Mouse (Mus musculus) midbrain, embryonic 13.5 days (tissue): ENCODE data around the gene Setd4. TPM values are rescaled to one million over a fixed set of nuclear protein-coding genes. Genes with fewer than 3 reads are reported as not detected.
"Not testable (repeated sequence)": the region's sequence is repeated elsewhere in the genome, so short reads cannot be mapped to it uniquely, and the experiment has no call there.

Experiments used
- ATAC-seq: fragments of 200-750 bp; cut with Nextera tagmentation; 2 replicates; pipeline ENCODE4 v1.8.0; 2017; ENCODE audit warnings: mild to moderate bottlenecking, moderate TSS enrichment, moderate library complexity
- H3K27ac ChIP-seq: fragments of 300-500 bp; sonication (generic); 2 replicates; pipeline ENCODE4 v1.5.1; 2015; ENCODE audit warnings: inconsistent platforms, mild to moderate bottlenecking, moderate library complexity
- H3K27me3 ChIP-seq: fragments of 300-500 bp; sonication (generic); 2 replicates; pipeline ENCODE4 v1.6.1; 2015; ENCODE audit warnings: mild to moderate bottlenecking, inconsistent platforms
- H3K36me3 ChIP-seq: fragments of 300-500 bp; sonication (generic); 2 replicates; pipeline ENCODE4 v1.6.1; 2015; ENCODE audit warnings: mild to moderate bottlenecking, inconsistent platforms
- H3K4me1 ChIP-seq: fragments of 300-500 bp; sonication (generic); replicated peaks from 2 replicates; pipeline ENCODE4 v1.6.1; 2015; ENCODE audit warnings: inconsistent platforms
- H3K4me2 ChIP-seq: fragments of 300-500 bp; sonication (generic); replicated peaks from 2 replicates; pipeline ENCODE4 v1.6.1; 2015; ENCODE audit warnings: moderate library complexity, mild to moderate bottlenecking, inconsistent platforms
- H3K4me3 ChIP-seq: fragments of 300-500 bp; sonication (generic); replicated peaks from 2 replicates; pipeline ENCODE4 v1.5.1; 2015; ENCODE audit warnings: mild to moderate bottlenecking, inconsistent platforms
- H3K9ac ChIP-seq: fragments of 300-500 bp; sonication (generic); replicated peaks from 2 replicates; pipeline ENCODE4 v1.6.1; 2015; ENCODE audit warnings: mild to moderate bottlenecking, inconsistent platforms
- H3K9me3 ChIP-seq: fragments of 300-500 bp; sonication (generic); 2 replicates; pipeline ENCODE4 v1.6.1; 2016; ENCODE audit warnings: mild to moderate bottlenecking, inconsistent platforms
- WGBS: fragments of 180-500 bp; shearing (Covaris S2); methylation state at CpG from one replicate; pipeline ENCODE4 v1.1.7; 2015; 5-methylcytosine and 5-hydroxymethylcytosine counted together
- polyA plus RNA-seq: library from polyadenylated mRNA; unstranded; fragments of >200 nt; fragmentation: Nextera tagmentation; extraction: Ambion mirVana; gene quantifications from 2 replicates; pipeline ENCODE4 v1.2.1, GENCODE M21; 2015

Gene Setd4
- 15.2 and 16.4 TPM in 2 replicates for polyA plus RNA-seq

DNA sequence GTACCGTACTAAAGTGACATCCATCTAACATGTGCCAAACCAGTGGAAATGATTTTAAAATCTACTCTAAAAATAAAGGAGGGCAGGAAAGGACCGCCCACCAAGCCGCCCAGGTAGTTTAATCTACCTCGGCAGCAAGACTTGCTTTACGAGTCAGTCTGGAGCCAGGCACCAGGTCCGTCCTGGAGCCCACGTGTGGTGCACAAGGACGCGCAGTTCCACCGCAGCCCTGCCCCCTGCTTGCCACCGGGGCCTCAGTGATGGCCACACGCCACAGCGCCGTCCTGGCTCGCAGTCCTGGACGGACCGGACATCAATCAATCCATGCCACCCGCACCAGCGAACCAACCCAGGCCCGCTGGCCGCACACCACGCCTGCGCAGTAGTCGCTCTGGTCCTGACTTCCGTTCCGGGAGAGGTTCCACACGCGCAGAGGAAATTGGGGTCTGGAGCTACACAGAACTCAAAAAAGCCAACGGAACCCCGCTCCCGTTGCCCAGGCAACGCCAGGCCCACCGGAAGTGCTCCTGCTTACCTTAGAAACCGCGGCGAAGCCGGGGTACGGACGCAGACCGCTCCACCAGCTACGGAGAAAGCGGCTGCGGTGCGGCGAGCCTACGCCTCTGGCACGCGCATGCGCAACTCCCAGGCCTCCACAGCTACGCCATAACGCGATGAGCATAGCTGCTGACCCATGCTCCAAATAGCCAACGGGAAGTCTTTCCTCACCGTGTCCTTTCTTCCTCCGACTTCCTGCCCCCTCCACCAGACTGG, at the start of gene Setd4:
Gene Setd4 (minus strand): TSS at position 625 of the 774 bp plus-strand sequence.
- H3K9ac ChIP-seq: peak within 1 kb of the TSS; percentile 64
- H3K27me3 ChIP-seq: 0 out of 2 replicates have a peak, but pooled peaks cover 5% of the 10 kb centered on the region
- peak; percentile 91 for ATAC-seq
- peaks cover 4% of the 10 kb centered on the region for H3K36me3 ChIP-seq
- peak within 1 kb of the TSS; percentile 49 for H3K4me3 ChIP-seq
- WGBS: 2% methylated on average over 55 of the region's 55 CpGs
- H3K27ac ChIP-seq: peak within 1 kb of the TSS; percentile 93
- peak within 1 kb of the TSS; percentile 73 for H3K4me2 ChIP-seq
- no peaks in the 10 kb centered on the region for H3K9me3 ChIP-seq
- peaks cover 24% of the 10 kb centered on the region for H3K4me1 ChIP-seq

DNA sequence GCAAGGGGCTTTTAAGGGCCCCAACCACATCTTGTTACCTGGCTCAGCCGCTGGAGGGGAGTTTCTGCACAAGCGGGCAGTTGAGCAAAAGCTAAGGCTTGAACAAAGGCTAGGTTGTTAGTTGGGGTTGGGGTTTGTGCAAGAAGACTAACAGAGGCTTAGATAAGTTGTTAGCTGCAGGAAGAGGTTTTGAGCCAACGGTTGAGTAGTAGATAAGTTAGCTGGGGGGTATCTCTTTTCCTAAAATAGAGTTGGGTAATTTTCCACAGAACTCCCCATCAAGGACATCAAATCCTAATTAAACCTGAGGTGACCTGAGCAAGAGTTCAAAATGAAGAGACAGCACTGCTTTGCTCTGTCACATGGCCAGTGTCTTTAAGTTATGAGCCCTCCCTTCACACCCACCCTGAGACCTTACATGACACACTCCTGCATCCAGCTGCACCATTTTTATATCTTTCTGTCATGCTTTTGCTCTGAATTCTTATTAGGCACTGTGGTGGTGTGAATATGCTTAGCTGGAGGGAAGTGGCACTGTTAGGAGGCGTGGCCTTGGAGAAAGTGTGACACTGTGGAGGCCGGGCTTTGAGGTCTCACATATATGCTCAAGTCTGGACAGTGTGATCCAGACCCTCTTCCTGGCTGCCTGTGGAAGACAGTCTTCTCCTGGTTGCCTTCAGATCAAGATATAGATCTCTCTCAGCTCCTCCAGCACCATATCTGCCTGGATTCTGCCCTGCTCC, 44.7 kb upstream of the Setd4 start:
- H3K9ac ChIP-seq: no peak overlapping the region
- no peaks in the 10 kb centered on the region for H3K9me3 ChIP-seq
- ATAC-seq: no peak
- WGBS: 82% methylated on average over 5 of the region's 5 CpGs
- no peaks in the 10 kb centered on the region for H3K4me1 ChIP-seq
- H3K36me3 ChIP-seq: no peaks in the 10 kb centered on the region
- no peaks in the 10 kb centered on the region for H3K27me3 ChIP-seq
- no peak overlapping the region for H3K4me3 ChIP-seq
- H3K4me2 ChIP-seq: no peak overlapping the region
- no peak overlapping the region for H3K27ac ChIP-seq

DNA sequence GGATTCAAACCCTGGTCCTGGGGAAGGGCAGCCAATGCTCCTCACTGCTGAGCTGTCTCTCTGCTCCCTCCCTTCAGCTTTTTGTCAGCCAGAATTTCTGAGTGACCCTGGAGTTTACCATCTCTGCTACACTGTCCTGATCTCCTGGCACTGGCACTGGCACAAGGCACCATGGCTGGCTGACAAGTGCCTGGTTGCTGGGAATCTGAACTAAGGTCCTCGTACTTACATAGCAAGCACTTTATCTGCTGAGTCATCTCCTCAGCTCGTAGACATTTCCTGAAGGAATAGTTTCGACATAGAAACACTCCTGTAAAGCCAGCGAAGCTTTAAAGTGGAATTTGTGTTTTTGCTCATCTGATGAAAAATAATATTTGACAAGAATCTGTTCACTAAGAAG, 40.1 kb upstream of the Setd4 start:
- H3K27me3 ChIP-seq: no peaks in the 10 kb centered on the region
- no peak for ATAC-seq
- WGBS: 82% methylated on average over 4 of the region's 4 CpGs

DNA sequence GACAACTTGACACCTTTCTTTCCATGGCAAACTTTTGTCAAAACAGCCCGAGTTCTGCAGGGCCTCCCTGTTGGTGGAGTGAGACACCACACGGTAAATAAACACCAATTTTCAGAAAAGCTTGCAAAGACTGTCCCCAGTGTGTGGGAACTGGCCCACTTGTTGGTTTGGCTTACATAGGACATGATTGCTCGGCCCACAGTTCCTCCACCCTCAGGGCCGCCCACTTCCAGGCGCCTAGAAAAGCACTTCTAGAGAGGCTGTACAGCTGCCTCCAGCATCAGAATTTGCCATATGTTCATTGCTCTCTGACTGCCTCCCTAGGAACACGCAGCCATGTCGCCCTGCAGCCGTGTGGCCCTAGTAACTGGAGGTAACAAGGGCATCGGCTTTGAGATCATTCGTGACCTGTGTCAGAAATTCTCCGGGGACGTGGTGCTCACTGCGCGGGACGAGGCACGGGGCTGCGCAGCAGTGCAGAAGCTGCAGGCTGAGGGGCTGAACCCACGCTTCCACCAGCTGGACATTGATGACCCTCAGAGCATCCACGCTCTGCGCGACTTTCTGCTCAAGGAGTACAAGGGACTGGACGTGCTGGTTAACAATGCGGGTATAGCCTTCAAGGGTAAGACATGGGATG, 24.0 kb upstream of the Setd4 start, which contains the start of gene Gm5678:
Gene Gm5678 (plus strand): TSS at position 337 of the 640 bp plus-strand sequence.
- Histone ChIP-seq H3K9ac (no peak within 1 kb of the TSS), H3K9me3 (no peaks in the 10 kb centered on the region), H3K36me3 (no peaks in the 10 kb centered on the region), H3K4me2 (no peak within 1 kb of the TSS), H3K27ac (no peak within 1 kb of the TSS), H3K4me3 (no peak within 1 kb of the TSS), H3K27me3 (no peaks in the 10 kb centered on the region), H3K4me1 (no peaks in the 10 kb centered on the region)
- WGBS: 88% methylated on average over 23 of the region's 23 CpGs
- ATAC-seq: no peak

More for the DNA sequence above, 40.1 kb upstream of the Setd4 start:
- no peak overlapping the region for H3K4me2 ChIP-seq
- no peaks in the 10 kb centered on the region for H3K4me1 ChIP-seq
- no peak overlapping the region for H3K4me3 ChIP-seq
- H3K27ac ChIP-seq: no peak overlapping the region
- no peaks in the 10 kb centered on the region for H3K9me3 ChIP-seq
- no peaks in the 10 kb centered on the region for H3K36me3 ChIP-seq
- H3K9ac ChIP-seq: no peak overlapping the region

DNA sequence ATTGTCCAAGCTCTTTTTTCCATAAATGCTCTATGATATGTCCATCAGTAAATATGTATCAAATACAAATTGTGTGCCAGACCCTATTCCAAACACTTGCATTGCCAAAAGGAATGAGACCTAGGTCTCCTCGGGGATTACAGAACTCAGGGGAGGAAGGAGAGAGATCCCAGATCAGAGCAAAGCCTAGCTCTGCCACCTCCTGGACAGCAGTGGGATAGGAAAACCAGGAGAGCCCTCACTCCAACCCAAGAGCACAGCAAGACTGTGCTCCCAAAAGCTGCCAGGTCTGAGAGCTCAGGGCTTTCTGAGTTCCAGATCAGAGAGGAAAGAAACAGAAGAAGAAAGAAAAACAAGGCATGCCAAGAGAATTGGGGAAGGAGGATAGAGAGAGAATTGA, 22.9 kb upstream of the Setd4 start:
- Histone ChIP-seq H3K4me2 (no peak overlapping the region), H3K4me1 (no peaks in the 10 kb centered on the region), H3K27ac (no peak overlapping the region), H3K9me3 (no peaks in the 10 kb centered on the region), H3K9ac (no peak overlapping the region), H3K27me3 (no peaks in the 10 kb centered on the region), H3K4me3 (no peak overlapping the region), H3K36me3 (no peaks in the 10 kb centered on the region)
- 24% methylated on average over 1 of the region's 1 CpGs for WGBS
- ATAC-seq: no peak

DNA sequence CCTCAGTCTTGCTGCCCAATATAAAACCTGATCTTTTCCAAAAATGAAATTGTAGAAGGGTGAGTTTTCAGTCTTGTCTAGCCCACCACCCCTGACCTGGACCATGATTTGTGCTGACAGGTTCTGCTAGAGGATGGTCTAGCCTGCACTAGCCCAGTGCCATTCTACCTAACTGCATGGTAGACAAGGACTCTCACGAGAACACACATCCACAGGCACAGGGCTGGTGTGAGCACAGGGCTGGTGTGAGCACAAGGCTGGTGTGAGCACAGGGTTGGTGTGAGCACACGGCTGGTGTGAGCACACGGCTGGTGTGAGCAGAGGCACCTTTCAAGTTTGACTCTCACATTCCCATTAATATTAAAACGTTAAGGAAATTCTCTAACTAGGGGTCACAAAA, 20.8 kb upstream of the Setd4 start:
- H3K4me1 ChIP-seq: no peaks in the 10 kb centered on the region
- no peak overlapping the region for H3K4me3 ChIP-seq
- H3K27me3 ChIP-seq: no peaks in the 10 kb centered on the region
- no peak for ATAC-seq
- H3K4me2 ChIP-seq: no peak overlapping the region
- H3K9me3 ChIP-seq: no peaks in the 10 kb centered on the region
- H3K27ac ChIP-seq: no peak overlapping the region
- WGBS: 86% methylated on average over 4 of the region's 4 CpGs
- no peaks in the 10 kb centered on the region for H3K36me3 ChIP-seq
- no peak overlapping the region for H3K9ac ChIP-seq

DNA sequence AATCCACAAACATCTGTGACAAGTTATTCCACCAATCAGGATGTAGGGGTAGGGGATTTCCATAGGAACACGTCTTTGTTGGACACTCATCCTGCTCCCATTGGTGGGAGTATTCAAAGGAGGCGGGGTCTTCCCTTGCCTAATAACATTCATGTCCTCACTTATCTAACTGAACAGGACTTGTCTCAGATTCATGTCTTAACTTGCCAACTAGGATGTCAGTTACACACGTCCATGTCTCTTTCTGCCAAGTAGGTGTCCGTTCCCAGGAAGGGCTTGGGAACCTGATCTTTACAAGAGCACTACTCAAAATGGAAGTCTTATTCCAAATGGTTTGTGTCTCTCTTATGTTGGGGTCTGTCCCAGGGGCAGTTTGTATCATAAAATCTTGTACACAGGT, 19.9 kb upstream of the Setd4 start:
- not testable (repeated sequence) for H3K9ac ChIP-seq, ATAC-seq, H3K36me3 ChIP-seq, H3K27ac ChIP-seq, H3K4me1 ChIP-seq, H3K27me3 ChIP-seq, H3K4me2 ChIP-seq, H3K4me3 ChIP-seq, H3K9me3 ChIP-seq
- 90% methylated on average over 4 of the region's 4 CpGs for WGBS

DNA sequence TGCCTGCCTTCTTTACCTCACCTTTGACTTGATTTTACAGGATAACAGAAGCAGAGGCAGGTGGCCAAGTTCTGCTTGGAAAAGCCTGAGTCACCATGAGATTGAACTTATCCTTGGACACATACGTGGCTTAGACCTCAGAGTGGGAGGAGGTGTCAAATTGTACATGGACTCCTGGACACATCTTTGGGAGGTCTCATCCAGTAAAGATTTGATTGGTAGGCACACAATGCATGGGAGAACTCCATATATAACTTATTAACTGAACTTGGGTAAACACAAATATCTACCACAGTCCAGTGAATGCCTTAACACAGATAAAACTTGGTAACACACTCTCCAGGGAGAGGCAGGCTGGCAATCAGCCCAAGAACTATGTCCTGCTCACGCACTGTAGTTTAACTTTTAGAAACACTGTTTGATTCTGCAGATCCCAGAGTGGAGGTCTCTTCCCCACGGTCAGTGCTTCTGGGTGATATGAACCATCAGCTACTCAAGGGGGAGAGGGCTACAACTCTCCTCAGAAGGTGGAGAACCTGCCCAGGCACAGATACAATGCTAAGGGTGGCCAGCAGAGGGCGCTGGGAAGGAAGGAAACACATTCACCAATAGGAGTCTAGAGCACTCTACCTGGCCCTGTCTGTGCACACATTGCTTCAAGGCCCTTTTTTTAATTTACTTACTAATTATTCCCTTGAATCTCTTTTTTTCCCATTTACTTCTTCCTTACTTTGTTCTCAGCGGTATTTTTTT, 11.4 kb upstream of the Setd4 start:
- no peak for ATAC-seq
- Histone ChIP-seq H3K36me3 (peaks cover 22% of the 10 kb centered on the region), H3K4me3 (no peak overlapping the region), H3K9ac (no peak overlapping the region), H3K4me2 (no peak overlapping the region), H3K9me3 (no peaks in the 10 kb centered on the region), H3K4me1 (no peaks in the 10 kb centered on the region; the same call in 1 of the 2 replicates), H3K27me3 (no peaks in the 10 kb centered on the region), H3K27ac (no peak overlapping the region)
- 51% methylated on average over 5 of the region's 5 CpGs for WGBS

DNA sequence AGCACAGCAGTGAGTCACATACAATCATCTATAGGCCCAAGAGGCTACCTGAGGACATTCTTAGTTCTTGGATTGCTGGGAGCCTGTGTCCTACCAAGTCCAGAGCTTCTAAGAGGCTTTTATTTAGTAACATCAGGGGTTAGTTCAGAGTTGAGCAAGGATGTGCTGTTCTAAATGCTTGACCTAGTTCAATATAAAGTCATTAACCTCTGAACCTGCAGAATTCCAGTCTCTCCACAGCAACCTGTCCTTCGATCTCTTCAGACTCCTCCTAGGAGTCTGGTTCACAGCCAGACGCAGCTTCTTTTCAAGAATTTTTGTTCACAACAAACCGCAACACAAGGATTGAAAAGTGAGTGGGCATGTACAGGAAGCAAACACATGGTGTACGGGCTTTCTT, 7.1 kb upstream of the Setd4 start:
- Histone ChIP-seq H3K36me3 (peaks cover 33% of the 10 kb centered on the region), H3K4me1 (peaks cover 20% of the 10 kb centered on the region), H3K9me3 (no peaks in the 10 kb centered on the region), H3K27ac (no peak overlapping the region), H3K4me2 (no peak overlapping the region), H3K9ac (no peak overlapping the region), H3K27me3 (0 out of 2 replicates have a peak, but pooled peaks cover 3% of the 10 kb centered on the region), H3K4me3 (no peak overlapping the region)
- 93% methylated on average over 4 of the region's 4 CpGs for WGBS
- ATAC-seq: no peak

DNA sequence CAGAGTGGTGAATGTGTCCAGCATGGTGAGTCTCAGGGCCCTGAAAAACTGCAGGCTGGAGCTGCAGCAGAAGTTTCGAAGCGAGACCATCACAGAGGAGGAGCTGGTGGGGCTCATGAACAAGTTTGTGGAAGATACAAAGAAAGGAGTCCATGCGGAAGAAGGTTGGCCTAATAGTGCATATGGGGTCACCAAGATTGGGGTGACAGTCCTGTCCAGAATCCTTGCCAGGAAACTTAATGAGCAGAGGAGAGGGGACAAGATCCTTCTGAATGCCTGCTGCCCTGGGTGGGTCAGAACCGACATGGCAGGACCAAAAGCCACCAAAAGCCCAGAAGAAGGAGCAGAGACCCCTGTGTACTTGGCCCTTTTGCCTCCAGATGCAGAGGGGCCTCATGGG, 5.9 kb upstream of the Setd4 start:
- Histone ChIP-seq H3K9me3 (no peaks in the 10 kb centered on the region), H3K4me3 (no peak overlapping the region), H3K27me3 (0 out of 2 replicates have a peak, but pooled peaks cover 5% of the 10 kb centered on the region), H3K4me2 (no peak overlapping the region), H3K36me3 (peaks cover 33% of the 10 kb centered on the region), H3K4me1 (peaks cover 26% of the 10 kb centered on the region), H3K27ac (no peak overlapping the region), H3K9ac (no peak overlapping the region)
- WGBS: 95% methylated on average over 4 of the region's 4 CpGs
- ATAC-seq: no peak

DNA sequence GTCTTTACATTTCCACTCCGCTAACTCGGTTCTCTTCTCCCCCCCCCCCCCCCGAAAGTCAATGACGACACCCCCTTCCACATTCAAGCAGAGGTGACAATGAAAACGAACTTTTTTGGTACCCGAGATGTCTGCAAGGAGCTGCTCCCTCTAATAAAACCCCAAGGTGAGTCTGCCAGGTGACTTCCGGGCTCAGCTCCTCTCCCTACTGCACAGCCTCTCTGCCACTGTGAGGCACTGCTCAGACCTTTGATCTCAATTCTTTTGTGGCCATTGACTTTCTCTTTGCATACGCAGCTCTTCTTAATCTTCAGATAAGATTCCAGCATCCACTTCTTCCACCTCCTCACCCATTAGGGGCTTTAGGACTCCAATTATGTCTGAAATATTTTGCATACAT, 4.9 kb upstream of the Setd4 start:
- 0 out of 2 replicates have a peak, but pooled peaks cover 5% of the 10 kb centered on the region for H3K27me3 ChIP-seq

More for the DNA sequence above, 4.9 kb upstream of the Setd4 start:
- Histone ChIP-seq H3K4me3 (peak overlapping the region; percentile 73), H3K9ac (peak overlapping the region; percentile 76; the same call in 1 of the 2 replicates), H3K27ac (no peak overlapping the region), H3K4me1 (peaks cover 33% of the 10 kb centered on the region), H3K4me2 (peak overlapping the region; percentile 84), H3K9me3 (no peaks in the 10 kb centered on the region), H3K36me3 (peaks cover 33% of the 10 kb centered on the region)
- 73% methylated on average over 8 of the region's 8 CpGs for WGBS
- no peak for ATAC-seq
